Mouse (Mus musculus) common myeloid progenitor, adult 5-6 weeks (primary cell): ENCODE data around the gene Rgl1. TPM values are rescaled to one million over a fixed set of nuclear protein-coding genes. Genes with fewer than 3 reads are reported as not detected.
"Not testable (repeated sequence)": the region's sequence is repeated elsewhere in the genome, so short reads cannot be mapped to it uniquely, and the experiment has no call there.

Source experiments
- ATAC-seq: replicated peaks from 2 replicates; pipeline ENCODE4 v1.8.0; 2016; ENCODE audit warnings: low read depth, mild to moderate bottlenecking, moderate TSS enrichment, inconsistent platforms; ENCODE audit not compliant: poor library complexity, severe bottlenecking
- total RNA-seq: library from RNA; stranded (forward); fragments of 200-1000, 187-1606 nt; gene quantifications from 2 replicates; pipeline ENCODE4 v1.2.3, GENCODE M21; 2017

Rgl1 gene
- total RNA-seq, 1 experiment from 2014 or later = 9.5 TPM

DNA sequence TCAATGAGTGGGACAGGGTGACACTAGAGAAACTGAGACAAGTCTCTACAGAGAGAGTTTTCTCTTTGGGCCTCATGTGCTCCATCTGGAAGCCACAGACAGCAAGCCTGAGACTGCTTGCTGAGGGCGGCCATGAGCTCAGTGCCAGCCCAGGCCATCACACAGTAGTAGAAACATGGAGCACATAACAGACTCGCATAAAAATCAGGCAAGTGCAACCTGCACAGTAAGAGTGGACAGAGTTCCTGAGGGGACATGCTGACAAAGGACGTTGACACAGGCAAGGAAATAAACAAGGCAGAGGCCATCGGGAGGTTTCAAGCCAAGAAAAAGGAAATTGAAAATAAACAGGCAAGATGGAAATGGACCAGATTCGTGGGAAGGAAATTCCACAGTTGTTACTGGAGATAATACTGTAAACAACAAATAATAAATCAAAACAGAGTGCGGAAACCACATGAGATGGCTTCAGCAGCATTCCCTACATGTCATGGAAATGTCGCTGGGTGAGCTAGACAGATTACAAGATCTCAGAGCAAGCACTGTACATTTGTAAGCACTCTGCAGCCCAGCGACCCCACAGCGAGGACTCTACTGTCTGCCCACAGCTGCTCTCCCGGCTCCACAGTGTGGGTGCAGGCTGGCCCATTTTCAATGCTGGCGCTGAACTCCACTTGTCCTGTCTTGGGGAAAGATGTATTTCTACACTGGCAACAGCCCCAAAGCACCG, 88.5 kb downstream of the Rgl1 start:
- ATAC-seq = no peak

DNA sequence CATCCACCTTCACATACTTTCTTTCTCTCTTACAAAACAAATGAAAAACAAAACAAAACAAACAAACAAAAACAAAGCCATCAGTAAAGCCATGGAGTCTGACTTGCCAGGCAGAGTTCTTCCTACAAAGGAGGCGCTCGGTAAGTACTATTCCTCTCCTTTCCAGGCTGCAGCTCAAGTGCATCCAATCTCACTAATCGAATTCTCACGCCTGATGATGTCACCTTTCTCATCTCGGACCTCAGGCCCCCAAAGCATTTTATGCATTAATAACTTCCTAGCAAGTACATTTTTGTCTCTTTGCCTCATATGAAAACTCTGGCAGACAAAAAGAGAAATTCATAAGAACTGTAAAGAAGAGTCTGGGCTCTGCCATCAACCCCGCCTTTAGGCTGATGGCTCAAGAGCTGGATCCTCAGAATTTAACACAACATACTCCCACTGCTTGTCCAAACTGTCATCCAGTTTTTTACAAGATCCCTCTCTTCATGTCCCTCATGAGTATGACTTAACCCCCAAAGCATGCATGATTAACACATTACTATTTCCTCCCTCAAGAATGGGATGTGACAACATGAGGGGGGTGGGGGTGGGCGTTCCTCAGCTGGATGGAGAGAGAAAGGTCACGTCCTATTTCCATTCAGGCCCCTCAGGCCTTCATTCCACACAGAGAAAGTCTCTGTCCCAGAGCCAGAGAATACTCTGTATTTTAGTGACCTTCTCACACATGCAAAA, 96.5 kb downstream of the Rgl1 start:
- ATAC-seq = no peak

DNA sequence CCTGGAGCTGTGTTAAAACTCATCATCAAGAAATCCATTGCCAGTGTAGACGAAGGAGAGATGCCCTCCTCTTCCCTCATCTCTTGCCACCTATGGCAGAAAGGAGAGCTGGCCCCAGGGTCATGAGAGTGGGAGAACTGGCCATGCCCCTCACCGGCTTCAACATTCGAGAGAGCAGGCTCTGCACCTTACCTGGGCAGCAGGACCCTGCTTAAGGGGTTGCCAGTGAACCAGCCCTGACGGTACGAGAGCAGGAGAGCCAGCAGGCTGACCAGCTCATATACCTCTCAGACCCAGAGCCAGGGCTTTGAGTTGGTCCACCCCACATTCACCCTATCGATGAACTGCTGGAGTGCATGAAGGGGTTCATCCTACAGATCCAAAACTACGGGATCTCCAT, 105.7 kb downstream of the Rgl1 start:
- ATAC-seq = no peak

DNA sequence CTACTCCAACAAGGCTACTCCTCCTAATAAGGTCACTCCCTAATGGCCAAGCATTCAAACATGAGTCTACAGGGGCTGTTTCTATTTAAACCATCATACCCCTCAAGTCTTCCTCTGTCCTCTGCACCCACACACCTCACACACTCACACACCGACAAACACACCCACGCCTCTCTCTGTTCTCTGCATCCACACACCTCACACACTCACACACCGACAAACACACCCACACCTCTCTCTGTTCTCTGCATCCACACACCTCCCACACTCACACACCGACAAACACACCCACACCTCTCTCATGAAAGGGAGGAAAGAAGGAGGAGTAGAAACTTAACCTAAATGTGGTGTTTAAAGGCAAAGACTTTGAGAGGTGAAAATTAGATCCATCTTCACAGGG, 106.2 kb downstream of the Rgl1 start:
- no peak for ATAC-seq

DNA sequence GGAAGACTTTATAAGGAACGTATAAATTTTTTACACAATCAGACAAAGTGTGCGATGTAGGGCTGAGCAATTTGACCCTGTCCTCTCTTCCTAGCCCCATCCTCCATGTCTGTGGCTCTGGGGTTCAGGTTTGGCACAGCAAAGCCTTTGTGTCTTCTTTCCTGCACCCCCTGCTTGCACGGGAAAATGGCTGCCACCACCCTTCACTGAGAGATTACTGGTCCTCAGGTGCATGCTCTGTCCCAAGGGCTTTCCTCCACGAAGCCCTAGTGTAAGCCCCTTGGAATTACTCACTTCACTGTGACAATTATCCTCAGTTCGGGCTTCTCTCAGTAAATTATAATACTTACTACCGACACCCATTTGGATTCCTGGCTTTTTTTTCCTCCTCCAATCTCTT, 109.5 kb downstream of the Rgl1 start:
- ATAC-seq = no peak

DNA sequence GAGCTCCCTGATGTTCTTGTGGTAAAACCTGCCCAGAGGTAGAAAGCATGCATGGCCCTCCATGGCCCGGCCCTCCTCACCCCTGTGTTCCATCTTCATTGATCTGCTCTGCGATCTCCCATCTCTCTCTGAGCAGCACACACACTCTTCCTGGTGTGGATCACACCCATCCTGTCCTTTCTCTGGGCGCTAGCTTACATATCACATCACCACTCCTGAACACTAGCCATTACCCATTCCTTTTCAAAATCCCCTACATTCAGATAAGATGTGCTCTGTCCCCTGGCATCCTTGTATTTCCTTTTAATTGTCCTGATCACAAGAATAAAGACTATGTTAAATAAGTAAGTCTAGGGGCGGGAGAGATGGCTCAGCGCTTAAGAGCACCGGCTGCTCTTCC, 111.3 kb downstream of the Rgl1 start:
- ATAC-seq = no peak

DNA sequence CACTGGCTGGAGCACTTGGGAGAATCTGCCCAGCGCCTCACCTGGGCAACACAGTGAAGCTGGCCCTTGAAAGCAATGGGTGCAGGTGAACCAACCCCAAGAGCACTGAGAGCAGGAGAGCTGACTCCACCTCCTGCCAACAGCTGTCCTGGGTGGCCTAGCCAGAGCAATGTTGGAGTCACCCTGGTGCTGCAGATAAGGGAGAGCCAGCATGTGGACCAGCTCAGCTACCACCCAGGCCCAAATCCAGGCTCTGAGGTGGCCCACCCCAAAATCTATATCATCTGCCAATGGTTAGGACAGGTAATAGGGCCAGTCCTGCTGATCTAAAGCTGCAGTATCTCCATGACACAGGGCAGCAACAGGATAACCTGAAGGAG, 114.7 kb downstream of the Rgl1 start:
- ATAC-seq = no peak

DNA sequence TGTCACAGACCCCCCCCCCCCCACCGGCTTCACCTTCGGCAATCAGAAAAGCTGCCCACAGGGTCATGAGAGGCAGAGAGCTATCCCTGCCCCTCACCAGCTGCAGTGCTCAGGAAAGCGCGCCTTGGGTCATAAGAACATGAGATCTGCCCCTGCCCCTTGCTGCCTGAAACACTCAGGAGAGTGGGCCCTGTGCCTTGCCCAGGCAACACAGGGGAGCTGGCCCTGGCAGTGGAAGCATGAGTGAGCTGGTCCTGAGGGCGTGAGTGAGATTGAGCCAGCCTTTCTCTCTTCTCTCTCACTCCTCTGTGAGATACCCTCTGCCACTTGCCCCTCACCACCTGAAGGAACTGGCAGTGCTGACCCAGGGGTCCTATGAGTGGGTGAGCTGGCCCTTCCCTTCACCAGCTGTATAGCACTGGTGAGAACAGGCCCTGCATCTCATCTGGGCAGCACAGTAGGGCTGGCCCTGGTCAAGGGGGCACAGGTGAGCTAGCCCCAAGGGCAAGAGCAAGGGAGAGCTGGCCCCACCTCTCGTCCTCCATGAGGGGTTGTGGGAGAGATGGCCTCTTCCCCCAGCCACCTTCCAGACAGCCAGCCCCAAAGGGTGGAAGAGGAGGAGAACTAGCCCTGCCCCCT, 115.2 kb downstream of the Rgl1 start:
- ATAC-seq = no peak

DNA sequence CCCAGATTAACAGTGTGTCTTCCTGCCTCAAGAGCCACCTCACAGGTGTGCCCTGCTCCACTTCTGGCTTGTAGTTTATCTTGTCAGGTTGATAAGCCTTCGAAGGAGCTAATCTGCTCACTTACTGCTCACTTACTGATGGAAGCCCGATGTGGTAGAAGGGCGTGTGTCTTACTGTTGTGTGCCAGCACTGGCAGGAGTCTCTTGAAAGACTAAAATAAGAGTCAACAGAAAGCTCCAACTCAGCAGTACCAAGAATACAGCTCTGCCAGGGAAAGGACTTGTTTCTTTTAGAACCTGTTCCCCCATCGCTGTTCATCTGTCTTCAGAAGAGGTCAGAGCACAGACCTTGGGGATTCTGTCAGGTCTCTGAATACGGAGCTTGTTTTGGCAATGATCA, 118.1 kb downstream of the Rgl1 start:
- no peak for ATAC-seq

DNA sequence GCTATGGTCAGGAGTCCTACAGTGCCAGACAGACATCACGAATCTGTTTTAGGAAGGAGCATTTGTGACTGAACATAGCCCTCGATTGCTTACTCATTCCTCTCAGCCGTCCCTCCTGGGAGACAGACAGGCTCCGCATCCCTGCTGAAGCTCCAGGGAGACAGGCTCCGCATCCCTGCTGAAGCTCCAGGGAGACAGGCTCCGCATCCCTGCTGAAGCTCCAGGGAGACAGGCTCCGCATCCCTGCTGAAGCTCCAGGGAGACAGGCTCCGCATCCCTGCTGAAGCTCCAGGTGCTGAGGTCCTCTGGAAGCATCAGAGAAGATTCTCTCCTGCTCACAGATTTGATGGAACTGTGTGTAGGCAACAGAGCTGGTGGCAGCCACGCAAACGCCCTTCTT, 123.9 kb downstream of the Rgl1 start:
- ATAC-seq = not testable (repeated sequence)

DNA sequence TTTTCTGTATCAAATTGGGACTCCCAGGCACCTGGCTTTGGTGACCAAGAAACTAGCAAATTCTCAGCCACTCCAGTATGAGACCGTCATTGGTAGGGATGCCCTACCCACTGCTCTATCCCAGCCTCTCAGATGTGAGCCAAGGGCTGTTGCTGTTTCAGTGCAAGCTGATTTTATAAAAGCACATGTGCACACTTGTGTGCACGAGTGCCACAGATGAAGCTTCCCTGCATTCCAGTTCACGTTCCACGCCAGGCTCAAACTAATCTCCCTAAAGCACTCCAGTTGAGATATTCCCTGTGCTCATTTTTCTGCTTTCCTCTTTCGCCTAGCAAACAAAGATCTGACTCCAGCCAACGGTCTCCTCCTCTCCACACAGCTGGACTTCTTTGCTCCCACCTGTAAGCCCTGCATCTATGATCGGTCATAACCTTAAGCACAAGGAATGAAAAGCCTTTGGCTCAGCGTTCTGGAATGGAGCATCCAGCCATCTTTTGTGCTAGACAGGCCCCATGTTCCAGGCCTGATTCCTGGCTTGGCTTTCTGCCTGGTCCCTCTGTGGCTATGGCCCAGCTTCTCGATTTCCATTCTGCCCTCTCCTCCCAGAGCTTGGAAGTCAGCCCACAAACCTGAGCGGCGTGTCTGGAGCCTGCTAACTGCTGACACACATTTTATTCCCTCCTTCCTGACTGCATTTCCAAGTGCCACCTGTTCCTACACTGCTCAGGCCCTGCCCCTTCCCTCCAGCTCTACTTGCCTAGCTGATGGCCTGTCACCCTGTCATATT, 125.8 kb downstream of the Rgl1 start:
- ATAC-seq = no peak

DNA sequence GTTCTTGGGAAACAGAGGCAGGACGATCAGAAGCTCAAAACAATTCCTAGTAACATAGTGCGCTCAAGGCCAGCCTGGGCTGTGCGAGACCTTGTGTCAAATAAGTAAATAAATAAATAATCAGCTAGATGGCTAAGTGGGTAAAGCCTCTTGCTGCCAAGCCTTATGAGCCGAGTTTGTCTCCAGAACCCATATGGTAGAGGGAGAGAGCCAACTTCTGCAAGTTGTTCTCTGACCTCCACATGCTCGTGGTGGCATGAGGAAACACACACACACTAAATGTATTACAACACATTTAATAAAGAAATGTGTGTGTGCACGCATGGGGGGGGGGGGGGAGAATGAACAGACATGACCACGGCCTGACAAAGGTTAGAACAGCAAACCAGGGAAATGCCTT, 126.8 kb downstream of the Rgl1 start:
- ATAC-seq = no peak

DNA sequence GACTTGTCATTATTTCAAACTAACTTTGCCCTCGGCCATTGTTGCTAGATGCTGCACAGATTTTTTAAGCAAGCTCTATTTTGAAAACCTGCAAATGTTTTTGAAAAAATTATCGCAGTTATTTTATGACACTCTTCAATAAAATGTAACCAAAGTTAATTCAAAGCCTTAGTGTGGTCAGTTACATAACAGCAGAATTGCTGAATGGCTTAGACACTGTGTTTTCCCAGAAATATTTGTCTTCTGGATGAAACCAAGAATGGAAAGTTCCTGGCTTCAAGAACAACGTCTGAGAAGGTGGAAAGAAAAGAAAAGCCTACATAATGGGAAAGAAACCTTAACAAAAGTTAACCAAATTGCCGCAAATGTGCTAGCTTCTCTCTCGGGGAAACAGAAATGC, 131.5 kb downstream of the Rgl1 start:
- ATAC-seq = no peak

DNA sequence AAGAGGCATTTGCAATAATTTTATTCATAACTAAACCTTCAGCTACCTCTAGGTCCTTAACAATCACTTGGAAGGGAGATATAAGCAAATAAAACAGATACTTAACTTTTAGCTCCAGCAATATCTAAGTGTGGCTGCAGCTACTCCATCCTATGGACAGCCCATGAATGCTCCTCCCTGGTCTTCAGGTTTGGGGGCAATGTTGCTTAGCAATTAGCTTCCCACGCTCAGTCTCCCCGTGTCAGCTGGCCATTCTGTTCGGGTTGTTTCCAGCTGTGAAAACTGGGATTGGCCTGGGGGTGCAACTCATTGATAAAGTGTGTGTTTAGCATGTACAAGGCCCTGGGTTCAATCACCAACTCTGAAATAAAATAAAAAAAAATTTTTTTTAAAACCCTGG, 136.4 kb downstream of the Rgl1 start:
- no peak for ATAC-seq

DNA sequence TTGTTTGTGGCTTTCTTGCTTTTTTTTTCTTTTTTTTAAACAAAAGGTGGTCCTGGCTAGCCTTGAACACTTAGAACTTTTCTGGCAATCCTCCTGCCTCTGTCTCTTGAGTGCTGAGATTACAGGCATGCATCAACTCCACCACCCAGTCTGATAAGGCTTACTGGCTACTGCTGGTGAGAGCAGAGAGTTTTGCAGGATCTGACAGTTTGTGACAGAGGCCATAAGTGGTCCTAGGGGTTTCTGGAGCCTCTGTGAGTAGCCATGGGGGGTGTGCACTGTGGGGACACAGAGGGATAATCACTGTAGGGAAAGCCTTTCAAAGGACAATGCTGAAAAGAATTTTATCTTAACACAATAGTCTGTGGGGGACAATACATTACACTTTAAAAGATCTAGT, 140.5 kb downstream of the Rgl1 start:
- no peak for ATAC-seq

DNA sequence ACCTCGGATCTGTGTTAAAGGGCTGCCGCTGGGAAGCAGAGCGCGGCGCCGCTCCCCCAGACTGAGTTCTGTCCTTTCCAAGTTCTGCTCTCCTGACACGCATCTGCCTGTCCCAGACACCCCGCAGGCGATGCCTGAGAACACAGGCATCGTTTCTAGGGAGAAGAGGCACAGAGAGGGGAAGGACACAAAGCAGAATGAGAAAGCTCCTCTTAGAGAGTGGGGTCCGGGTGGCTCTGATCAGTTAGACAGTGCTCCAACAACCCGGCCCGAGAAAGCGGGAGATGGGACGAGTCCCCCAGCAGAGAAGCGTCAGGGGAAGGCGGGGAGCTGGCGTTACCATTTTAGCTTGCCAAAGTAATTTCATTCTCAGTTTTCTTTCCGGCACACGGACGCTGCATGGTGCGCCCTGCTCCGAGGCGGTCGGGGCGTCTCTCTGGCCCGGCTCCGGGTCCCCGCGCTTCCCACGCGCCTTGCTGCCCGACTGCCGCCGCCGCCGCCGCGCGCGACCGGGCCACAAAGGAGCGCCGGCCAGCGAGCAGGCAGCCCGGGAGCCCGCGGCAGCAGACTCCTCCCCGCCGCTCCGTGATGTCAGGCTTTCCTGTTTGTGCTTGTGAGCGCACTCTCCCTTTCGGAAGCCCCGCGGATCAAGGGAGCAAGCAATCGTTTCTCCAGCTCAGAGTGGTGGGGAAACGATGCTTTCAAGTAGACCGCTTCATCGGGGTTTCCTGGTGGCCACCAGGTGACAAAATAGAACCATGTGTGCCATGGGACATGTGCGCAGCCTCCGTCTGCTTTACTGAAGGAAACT, 141.3 kb downstream of the Rgl1 start:
- ATAC-seq = peak; percentile 86

DNA sequence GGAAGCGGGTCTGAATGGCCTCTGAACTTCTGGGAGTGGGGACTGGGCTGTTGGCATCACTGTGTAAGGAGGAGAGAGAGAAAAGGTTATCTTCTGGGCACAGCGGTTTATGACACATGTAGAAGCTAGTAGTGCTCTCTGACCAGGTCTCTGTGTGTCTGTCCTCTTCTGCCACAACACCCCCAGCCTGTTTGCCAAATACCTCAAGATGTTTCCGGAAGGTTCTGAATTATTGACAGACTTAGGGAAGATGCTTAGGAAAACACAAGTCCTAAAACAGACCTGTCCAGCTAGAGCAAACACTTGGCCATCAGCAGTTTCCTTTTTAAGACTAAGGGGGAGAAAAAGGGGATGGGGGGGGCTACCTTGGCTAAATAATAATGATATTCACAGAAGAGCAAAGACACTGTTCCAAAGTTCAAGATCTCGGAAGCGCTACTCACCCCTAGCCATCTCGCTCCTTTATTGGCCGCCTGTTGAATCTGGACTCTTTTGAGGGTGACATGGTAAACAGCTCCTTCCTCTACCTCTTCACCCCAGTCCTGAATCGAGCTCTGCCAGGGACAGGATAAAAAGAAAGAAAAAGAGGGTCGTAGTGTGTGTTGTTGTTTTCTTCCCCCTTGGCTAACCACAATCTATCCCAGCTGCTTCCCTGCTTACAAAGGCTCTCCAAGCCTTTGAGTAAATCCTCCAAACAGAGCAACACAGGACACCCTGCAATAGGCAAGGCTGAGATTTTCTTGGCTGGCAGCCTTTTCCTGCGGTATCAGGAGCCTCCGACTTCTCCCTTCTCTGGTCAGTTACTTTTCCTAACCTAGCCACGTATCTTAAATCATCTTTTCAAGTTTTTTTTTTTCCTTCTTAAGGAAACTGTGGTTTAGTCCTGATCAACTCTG, 142.5 kb downstream of the Rgl1 start:
- ATAC-seq = no peak

DNA sequence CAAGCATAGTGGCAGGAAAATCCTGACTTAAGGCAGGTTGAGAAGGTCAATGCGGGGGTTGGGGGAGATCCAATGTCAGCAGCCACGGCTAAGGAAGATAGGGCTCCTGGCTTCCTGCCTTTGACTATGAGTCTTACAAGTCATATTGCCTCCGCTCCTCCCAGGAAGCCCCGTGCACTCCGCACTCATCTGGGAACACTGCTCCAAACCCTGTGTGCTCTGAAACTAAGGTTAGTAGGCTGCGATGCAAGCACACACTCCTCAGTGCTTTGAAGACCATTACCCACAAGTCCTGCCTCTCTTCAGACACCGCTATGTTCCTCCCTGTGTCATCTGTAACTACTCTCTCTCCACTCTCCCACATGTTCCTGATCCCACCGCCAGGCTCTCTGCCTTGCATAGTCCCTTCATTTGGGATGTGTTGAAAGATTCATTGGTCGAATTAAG, 143.4 kb downstream of the Rgl1 start:
- no peak for ATAC-seq

DNA sequence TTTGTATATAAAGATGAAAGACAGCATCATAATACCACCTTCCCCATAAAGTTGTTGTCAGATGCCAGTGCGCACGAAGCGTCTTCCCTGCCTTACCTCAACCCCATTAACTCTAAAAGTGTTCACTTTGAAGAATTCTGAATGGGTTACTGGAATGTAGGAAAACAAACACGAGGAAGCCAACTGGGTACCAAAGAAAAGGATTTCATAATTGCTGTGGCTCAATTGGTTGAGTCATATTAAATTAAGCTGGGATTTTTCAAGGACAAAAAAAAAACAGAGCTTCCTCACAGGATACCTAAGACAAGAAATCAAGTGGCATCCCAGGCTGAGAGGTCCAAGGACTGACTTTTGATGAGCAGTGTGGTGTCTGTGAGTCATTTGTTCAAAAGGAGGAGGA, 144.5 kb downstream of the Rgl1 start:
- ATAC-seq = no peak
